Mouse (Mus musculus): ENCODE measurements around the gene Mrps18c. TPM values are rescaled to one million over a fixed set of nuclear protein-coding genes. Genes with fewer than 3 reads are reported as not detected.
A peak's percentile ranks its signal among the peaks of the same experiment; 100 is the strongest.

The Mrps18c gene
- 10 to 100 TPM; 52.5 to 61.8 TPM for total RNA-seq (2021)

- peak; percentile 87 for DNase-seq (ENCODE audit: extremely low spot score in 1 of 2, low spot score in 1 of 2)
Measured at GRCm38 (mm10) chr5:100798165-100798860, at the start of gene Mrps18c, which contains the start of gene Helq. Gene Mrps18c, plus strand, starts transcription at chr5:100798627. Gene Helq, minus strand, starts transcription at chr5:100798598.

GRCm38 (mm10) chr5:100750617-100751255 is 47.7 kb upstream of the Mrps18c start:
- no peak for DNase-seq (ENCODE audit: extremely low spot score in 1 of 2, low spot score in 1 of 2)

GRCm38 (mm10) chr5:100751655-100752054 is 46.8 kb upstream of the Mrps18c start:
- DNase-seq (ENCODE audit: extremely low spot score in 1 of 2, low spot score in 1 of 2) = no peak

- DNase-seq (ENCODE audit: extremely low spot score in 1 of 2, low spot score in 1 of 2) = no peak
Measured at GRCm38 (mm10) chr5:100753407-100753806, 45.0 kb upstream of the Mrps18c start.

GRCm38 (mm10) chr5:100758121-100758520 is 40.3 kb upstream of the Mrps18c start:
- DNase-seq (ENCODE audit: extremely low spot score in 1 of 2, low spot score in 1 of 2) = no peak

- no peak for DNase-seq (ENCODE audit: extremely low spot score in 1 of 2, low spot score in 1 of 2)
Measured at GRCm38 (mm10) chr5:100760049-100760663, 38.3 kb upstream of the Mrps18c start.

- no peak for DNase-seq (ENCODE audit: extremely low spot score in 1 of 2, low spot score in 1 of 2)
Measured at GRCm38 (mm10) chr5:100761736-100762135, 36.7 kb upstream of the Mrps18c start.

GRCm38 (mm10) chr5:100766026-100766425 is 32.4 kb upstream of the Mrps18c start:
- DNase-seq (ENCODE audit: extremely low spot score in 1 of 2, low spot score in 1 of 2) = no peak

GRCm38 (mm10) chr5:100771575-100771974 is 26.9 kb upstream of the Mrps18c start:
- DNase-seq (ENCODE audit: extremely low spot score in 1 of 2, low spot score in 1 of 2) = no peak

- no peak for DNase-seq (ENCODE audit: extremely low spot score in 1 of 2, low spot score in 1 of 2)
Measured at GRCm38 (mm10) chr5:100775778-100776404, 22.5 kb upstream of the Mrps18c start.

GRCm38 (mm10) chr5:100776900-100777299 is 21.5 kb upstream of the Mrps18c start:
- no peak for DNase-seq (ENCODE audit: extremely low spot score in 1 of 2, low spot score in 1 of 2)

- DNase-seq (ENCODE audit: extremely low spot score in 1 of 2, low spot score in 1 of 2) = no peak
Measured at GRCm38 (mm10) chr5:100779002-100779401, 19.4 kb upstream of the Mrps18c start.

GRCm38 (mm10) chr5:100787527-100787926 is 10.9 kb upstream of the Mrps18c start:
- no peak for DNase-seq (ENCODE audit: extremely low spot score in 1 of 2, low spot score in 1 of 2)

GRCm38 (mm10) chr5:100792261-100792660 is 6.2 kb upstream of the Mrps18c start:
- no peak for DNase-seq (ENCODE audit: extremely low spot score in 1 of 2, low spot score in 1 of 2)

GRCm38 (mm10) chr5:100794084-100794483 is 4.3 kb upstream of the Mrps18c start:
- DNase-seq (ENCODE audit: extremely low spot score in 1 of 2, low spot score in 1 of 2) = no peak

GRCm38 (mm10) chr5:100818341-100818740 is 19.9 kb downstream of the Mrps18c start:
- DNase-seq (ENCODE audit: extremely low spot score in 1 of 2, low spot score in 1 of 2) = no peak

GRCm38 (mm10) chr5:100819568-100820480 is 21.4 kb downstream of the Mrps18c start:
- no peak for DNase-seq (ENCODE audit: extremely low spot score in 1 of 2, low spot score in 1 of 2)

- peak; percentile 76 to 80 for DNase-seq (ENCODE audit: extremely low spot score in 1 of 2, low spot score in 1 of 2)
Measured at GRCm38 (mm10) chr5:100820483-100821184, 22.2 kb downstream of the Mrps18c start, which contains the start of gene Abraxas1. Gene Abraxas1, minus strand, starts transcription at chr5:100820965.

- DNase-seq (ENCODE audit: extremely low spot score in 1 of 2, low spot score in 1 of 2) = no peak
Measured at GRCm38 (mm10) chr5:100821375-100821774, 22.9 kb downstream of the Mrps18c start.
